Mouse (Mus musculus) left cerebral cortex, postnatal 14 days (tissue): Measurements from ENCODE around the gene Phf5a. TPM values are rescaled to one million over a fixed set of nuclear protein-coding genes. Genes with fewer than 3 reads are reported as not detected.
"Not testable (repeated sequence)": the region's sequence is repeated elsewhere in the genome, so short reads cannot be mapped to it uniquely, and the experiment has no call there.

Source experiments
- DNase-seq, 2 experiments: peaks; one replicate each; pipeline ENCODE4 v3.0.0; 2021 to 2022; ENCODE audit warnings: low spot score in 2 of 2, mixed read lengths in 1 of 2
- intact Hi-C: fragments of 180-260 bp; cut with DNase I; formaldehyde crosslinking; loops from one replicate; pipeline ENCODE4 v1.15.1; 2025
- long read RNA-seq, 2 experiments: library from polyadenylated mRNA; stranded (forward); transcript quantifications; one replicate each; pipeline ENCODE4 v2.0.0; 2021
- total RNA-seq, 2 experiments: library from RNA; stranded (reverse); gene quantifications; 2 replicates each; pipeline ENCODE4 v1.2.3; 2021

Gene Phf5a
- total RNA-seq = 10 to 100 TPM; 31.8 to 39.8 TPM
- long read RNA-seq, experiment 1, transcript Phf5a-201 (4 exons, 1,663 nt) = major isoform, 39 of 45 reads
- long read RNA-seq, experiment 1, partial matches to known transcripts = 0 of 45 reads
- long read RNA-seq, experiment 1, other reads (novel, unspliced or antisense) = 6 of 45 reads
- long read RNA-seq, experiment 2, transcript Phf5a-201 (4 exons, 1,663 nt) = major isoform, 32 of 34 reads
- long read RNA-seq, experiment 2, partial matches to known transcripts = 2 of 34 reads
- long read RNA-seq, experiment 2, other reads (novel, unspliced or antisense) = 0 of 34 reads

GRCm38 (mm10) chr15:81871604-81872261, at the start of gene Phf5a:
TSS of gene Phf5a (minus strand) at chr15:81871911.
- DNase-seq = peak; percentile 90 to 92
- intact Hi-C loops = no loop called here

- no peak for DNase-seq
- intact Hi-C loops = no loop called here
Measured at GRCm38 (mm10) chr15:81921255-81921654, 49.5 kb upstream of the Phf5a start.

- peak; percentile 52 to 66 for DNase-seq
- intact Hi-C loops = no loop called here
Measured at GRCm38 (mm10) chr15:81920546-81921217, 49.0 kb upstream of the Phf5a start.

GRCm38 (mm10) chr15:81919062-81919461, 47.4 kb upstream of the Phf5a start:
- no peak for DNase-seq
- intact Hi-C loops = loop anchor here (5.0 kb wide), 1 partner anchor 87 kb away; no protein-coding TSS in a partner anchor

- intact Hi-C loops = loop anchor here (5.0 kb wide), 1 partner anchor 86 kb away; no protein-coding TSS in a partner anchor
- DNase-seq = peak; percentile 61 to 76
Measured at GRCm38 (mm10) chr15:81917621-81918463, 46.1 kb upstream of the Phf5a start.

- intact Hi-C loops = loop anchor here (5.0 kb wide), 1 partner anchor 85 kb away; no protein-coding TSS in a partner anchor
- no peak for DNase-seq
Measured at GRCm38 (mm10) chr15:81917201-81917600, 45.5 kb upstream of the Phf5a start.

GRCm38 (mm10) chr15:81915663-81916062, 44.0 kb upstream of the Phf5a start:
- no peak for DNase-seq
- intact Hi-C loops = loop anchor here (5.0 kb wide), 1 partner anchor 83 kb away; no protein-coding TSS in a partner anchor

GRCm38 (mm10) chr15:81914668-81915067, 43.0 kb upstream of the Phf5a start:
- intact Hi-C loops = loop anchor here (5.0 kb wide), 1 partner anchor 82 kb away; no protein-coding TSS in a partner anchor
- DNase-seq = no peak

GRCm38 (mm10) chr15:81912498-81912897, 40.8 kb upstream of the Phf5a start:
- no peak for DNase-seq
- intact Hi-C loops = no loop called here

- intact Hi-C loops, DNase-seq: not testable (repeated sequence)
Measured at GRCm38 (mm10) chr15:81908767-81909166, 37.1 kb upstream of the Phf5a start.

- no peak for DNase-seq
- intact Hi-C loops = no loop called here
Measured at GRCm38 (mm10) chr15:81907953-81908352, 36.2 kb upstream of the Phf5a start.

- intact Hi-C loops = loop anchor here (2.0 kb wide), 1 partner anchor 74 kb away; no protein-coding TSS in a partner anchor
- peak; percentile 83 to 86 for DNase-seq
Measured at GRCm38 (mm10) chr15:81904939-81905338, 33.2 kb upstream of the Phf5a start.

- DNase-seq = no peak
- intact Hi-C loops = no loop called here
Measured at GRCm38 (mm10) chr15:81898751-81899150, 27.0 kb upstream of the Phf5a start.

- intact Hi-C loops = no loop called here
- no peak for DNase-seq
Measured at GRCm38 (mm10) chr15:81897607-81898285, 26.0 kb upstream of the Phf5a start.

GRCm38 (mm10) chr15:81896407-81896806, 24.7 kb upstream of the Phf5a start:
- intact Hi-C loops = no loop called here
- no peak for DNase-seq

- intact Hi-C loops = no loop called here
- DNase-seq = no peak
Measured at GRCm38 (mm10) chr15:81894002-81894401, 22.3 kb upstream of the Phf5a start.

- intact Hi-C loops = no loop called here
- no peak for DNase-seq
Measured at GRCm38 (mm10) chr15:81891822-81892580, 20.3 kb upstream of the Phf5a start.
